Mouse (Mus musculus) activated CD4-positive, CD25-positive, alpha-beta regulatory T cell, adult 4 months (primary cell): ENCODE data around the gene Vipas39. TPM values are rescaled to one million over a fixed set of nuclear protein-coding genes. Genes with fewer than 3 reads are reported as not detected.
A peak's percentile ranks its signal among the peaks of the same experiment; 100 is the strongest.
"Not testable (repeated sequence)": the region's sequence is repeated elsewhere in the genome, so short reads cannot be mapped to it uniquely, and the experiment has no call there.

Experiments
- ATAC-seq: one replicate; pipeline ENCODE4 v1.8.0; 2017
- polyA plus RNA-seq, 2 experiments: library from polyadenylated mRNA; unstranded; fragments of 100-300 nt; shearing (Covaris generic); gene quantifications; one replicate each; pipeline ENCODE4 v1.2.1; 2017

Gene Vipas39
- polyA plus RNA-seq = 10 to 100 TPM; 33.6 to 34.7 TPM

GRCm38 (mm10) chr12:87266108-87266826, at the start of gene Vipas39, which contains the start of gene Ahsa1:
Vipas39 (minus strand) TSS chr12:87266256.
Ahsa1 (plus strand) TSS chr12:87266479.
- peak; percentile 96 for ATAC-seq

GRCm38 (mm10) chr12:87313098-87313497, 47.0 kb upstream of the Vipas39 start:
- ATAC-seq = no peak

- not testable (repeated sequence) for ATAC-seq
Observed at GRCm38 (mm10) chr12:87306584-87306844, 40.5 kb upstream of the Vipas39 start.

GRCm38 (mm10) chr12:87305767-87306583, 39.9 kb upstream of the Vipas39 start:
- ATAC-seq = no peak

GRCm38 (mm10) chr12:87301189-87301588, 35.1 kb upstream of the Vipas39 start:
- no peak for ATAC-seq

- ATAC-seq = no peak
Observed at GRCm38 (mm10) chr12:87300441-87300690, 34.3 kb upstream of the Vipas39 start.

- no peak for ATAC-seq
Observed at GRCm38 (mm10) chr12:87299657-87300440, 33.8 kb upstream of the Vipas39 start, which contains the start of gene Ism2. Ism2 (minus strand) TSS chr12:87299705.

GRCm38 (mm10) chr12:87299037-87299656, 33.1 kb upstream of the Vipas39 start:
- ATAC-seq = peak; percentile 19

GRCm38 (mm10) chr12:87293934-87294333, 27.9 kb upstream of the Vipas39 start:
- no peak for ATAC-seq

- no peak for ATAC-seq
Observed at GRCm38 (mm10) chr12:87289100-87289499, 23.0 kb upstream of the Vipas39 start.

- no peak for ATAC-seq
Observed at GRCm38 (mm10) chr12:87284726-87285125, 18.7 kb upstream of the Vipas39 start.

GRCm38 (mm10) chr12:87284268-87284667, 18.2 kb upstream of the Vipas39 start:
- no peak for ATAC-seq

- ATAC-seq = no peak
Observed at GRCm38 (mm10) chr12:87283706-87284105, 17.6 kb upstream of the Vipas39 start.

GRCm38 (mm10) chr12:87282743-87283142, 16.7 kb upstream of the Vipas39 start:
- no peak for ATAC-seq

GRCm38 (mm10) chr12:87281766-87282165, 15.7 kb upstream of the Vipas39 start:
- no peak for ATAC-seq

- no peak for ATAC-seq
Observed at GRCm38 (mm10) chr12:87279879-87280278, 13.8 kb upstream of the Vipas39 start.

- no peak for ATAC-seq
Observed at GRCm38 (mm10) chr12:87279350-87279749, 13.3 kb upstream of the Vipas39 start.

- no peak for ATAC-seq
Observed at GRCm38 (mm10) chr12:87278118-87278730, 12.2 kb upstream of the Vipas39 start.

- ATAC-seq = not testable (repeated sequence)
Observed at GRCm38 (mm10) chr12:87277251-87277650, 11.2 kb upstream of the Vipas39 start.

- ATAC-seq = no peak
Observed at GRCm38 (mm10) chr12:87274853-87275831, 9.1 kb upstream of the Vipas39 start.

GRCm38 (mm10) chr12:87267682-87268081, 1.6 kb upstream of the Vipas39 start:
- no peak for ATAC-seq
